Mouse (Mus musculus) erythroid progenitor cell, adult 5-6 weeks (primary cell): Measurements from ENCODE around the gene Atp6v0b. TPM values are rescaled to one million over a fixed set of nuclear protein-coding genes. Genes with fewer than 3 reads are reported as not detected.

Source experiments
- ATAC-seq: replicated peaks from 2 replicates; pipeline ENCODE4 v1.8.0; 2016; ENCODE audit warnings: moderate number of reproducible peaks, mild to moderate bottlenecking, moderate TSS enrichment, inconsistent platforms; ENCODE audit not compliant: poor library complexity, low FRiP score, severe bottlenecking
- total RNA-seq, 2 experiments: library from RNA; stranded (forward) in 1 of 2; stranded (reverse) in 1 of 2; fragments of 150-400 nt in 1 of 2; fragments of 186-747, 209-891 nt in 1 of 2; gene quantifications; 2 replicates each; pipeline versions ENCODE4 v1.2.3 to v1.2.4; 2015 to 2017; ENCODE audit warnings: low replicate concordance in 2 of 2

Gene Atp6v0b
- total RNA-seq, 2 experiments from 2014 or later: 77.4 to 327 TPM

DNA sequence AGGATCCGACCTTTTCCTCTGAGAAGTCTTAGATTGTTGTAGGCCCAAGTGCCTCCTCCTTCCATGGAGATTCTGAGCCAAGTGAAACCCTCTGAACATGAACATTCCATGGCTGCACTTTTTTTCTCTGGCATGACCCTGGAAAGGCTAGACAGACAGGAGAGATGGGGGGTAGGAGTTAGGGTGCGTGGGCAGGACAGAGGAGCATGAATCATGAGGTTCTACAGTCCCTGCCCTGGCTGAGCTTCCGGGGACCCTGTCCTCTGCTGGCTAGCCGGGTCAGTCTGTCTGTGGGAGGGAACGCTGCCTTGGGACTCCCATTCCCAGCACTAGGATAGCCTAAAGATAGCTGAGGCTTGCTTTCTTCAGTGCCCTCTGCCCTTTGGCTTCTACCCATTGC lies 42.7 kb downstream of the Atp6v0b start:
- ATAC-seq: no peak

GRCm38 (mm10) chr4:117843101-117843500 lies 44.0 kb downstream of the Atp6v0b start:
- no peak for ATAC-seq

- ATAC-seq: no peak
Observed at GRCm38 (mm10) chr4:117841566-117841965, 45.6 kb downstream of the Atp6v0b start.

DNA sequence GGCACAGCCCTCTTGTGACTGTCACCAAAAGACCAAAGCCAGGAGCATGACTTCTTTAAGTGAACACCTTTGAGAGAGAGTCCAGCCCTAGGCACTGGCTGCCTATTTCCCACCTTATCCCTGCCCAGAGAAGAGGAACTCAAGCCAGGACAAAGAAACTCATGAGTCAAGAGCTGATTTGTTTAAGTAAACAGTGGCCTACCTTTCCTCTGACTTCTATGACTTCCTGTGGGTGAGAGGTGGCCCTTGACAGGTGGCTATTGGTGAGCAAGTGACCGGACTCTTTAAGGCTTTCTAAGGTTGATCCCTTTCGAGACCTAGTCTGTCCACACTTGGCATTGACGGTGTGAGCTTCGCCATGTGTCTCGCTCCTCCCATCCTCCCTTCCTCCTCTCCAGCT lies 46.3 kb downstream of the Atp6v0b start:
- ATAC-seq: no peak

- no peak for ATAC-seq
Observed at GRCm38 (mm10) chr4:117839366-117839765, 47.8 kb downstream of the Atp6v0b start.

- ATAC-seq: no peak
Observed at GRCm38 (mm10) chr4:117837271-117837670, 49.9 kb downstream of the Atp6v0b start.

DNA sequence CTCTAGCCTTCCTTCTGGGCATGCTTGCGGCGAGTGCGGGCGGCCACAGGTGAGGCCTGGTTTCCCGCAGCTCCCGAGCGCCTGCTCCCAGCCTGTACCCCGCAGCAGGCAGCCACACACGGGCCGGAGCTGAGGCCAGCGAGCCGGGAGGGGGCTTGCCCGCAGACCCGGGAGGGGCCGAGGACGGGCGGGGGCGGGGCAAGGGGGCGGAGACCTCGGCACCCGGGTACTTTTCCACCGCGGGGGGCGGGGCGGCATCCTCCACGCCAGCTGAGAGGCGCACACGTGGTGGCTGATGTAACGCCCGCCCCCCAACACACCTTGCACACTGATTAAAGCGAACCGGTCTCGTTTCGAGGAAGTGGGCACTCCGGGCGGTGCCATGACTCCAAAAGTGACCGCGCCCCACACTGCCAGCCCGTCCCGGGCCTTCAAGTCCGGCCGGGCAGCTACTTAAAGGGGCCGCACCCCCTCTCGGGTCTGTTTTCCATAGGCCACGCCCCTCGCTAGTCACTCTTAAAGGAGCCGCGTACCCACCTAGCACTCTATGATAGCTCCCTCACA lies 50.8 kb downstream of the Atp6v0b start:
- peak; percentile 47 for ATAC-seq

- ATAC-seq: peak; percentile 40
Observed at GRCm38 (mm10) chr4:117835531-117836111, 51.5 kb downstream of the Atp6v0b start.

DNA sequence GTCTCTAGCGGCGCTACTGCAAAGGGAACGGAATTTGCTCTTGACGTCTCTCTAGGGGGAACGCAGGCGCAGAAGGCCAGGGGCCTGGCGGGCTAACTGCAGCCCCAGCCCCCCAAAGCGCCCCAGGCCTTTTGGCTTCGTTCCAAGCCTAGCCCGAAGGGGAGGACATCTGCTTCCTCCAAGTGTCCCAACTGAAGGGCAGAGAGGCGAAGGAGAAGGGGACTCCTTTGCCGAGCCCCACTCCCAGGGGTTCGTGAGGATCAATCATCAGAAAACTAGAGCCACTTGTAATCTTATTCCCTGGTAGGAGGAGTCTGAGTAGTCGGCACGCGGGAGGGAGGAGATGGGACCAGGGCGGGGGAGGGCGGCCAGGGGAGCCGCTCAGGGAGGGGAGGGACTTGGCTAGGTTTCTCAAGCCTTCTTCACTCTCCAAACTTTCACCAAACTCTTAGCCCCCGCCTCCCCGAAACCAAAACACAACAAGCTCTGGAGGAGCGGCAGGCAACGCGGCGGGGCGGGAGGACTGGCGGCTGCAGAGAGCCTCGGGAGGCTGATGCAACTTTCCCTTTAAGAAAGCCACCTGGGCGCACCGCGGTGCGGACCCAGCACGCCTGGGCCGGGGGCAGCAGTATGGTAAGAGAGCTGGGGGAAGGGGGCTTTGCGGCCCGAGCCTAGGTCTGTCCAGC lies 52.1 kb downstream of the Atp6v0b start:
- ATAC-seq: peak; percentile 54

DNA sequence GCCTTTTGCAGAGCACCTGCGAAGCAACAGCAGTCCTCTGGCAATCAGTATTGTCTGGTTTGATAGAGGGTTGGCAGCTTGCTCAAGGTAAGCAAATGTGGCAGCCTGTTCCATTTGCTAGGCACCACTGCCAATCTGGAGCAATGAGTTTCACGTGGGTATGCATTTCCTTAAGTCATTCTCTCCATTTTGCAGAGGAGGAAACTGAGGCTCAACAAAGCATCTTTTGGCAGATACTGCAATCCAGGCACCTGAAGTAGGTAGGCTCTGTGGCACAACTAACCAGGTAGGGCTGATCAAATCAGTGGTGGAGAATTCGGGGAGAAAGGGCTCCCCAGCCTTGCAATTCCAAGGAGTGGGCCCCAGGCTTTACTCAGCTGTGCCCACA lies 52.7 kb downstream of the Atp6v0b start, which contains the start of gene Slc6a9:
Gene Slc6a9 (plus strand): TSS at position 50 of the 388 bp plus-strand sequence.
- ATAC-seq: no peak

Other genes with a start within 250 kb of the Atp6v0b start
- gene Dmap1, start 205.1 kb downstream of the Atp6v0b start, total RNA-seq (2015; ENCODE audit: low replicate concordance): 10.1 and 13.4 TPM in 2 replicates
- gene Dmap1, start 205.1 kb downstream of the Atp6v0b start, total RNA-seq (2017; ENCODE audit: low replicate concordance): 13.6 and 38.2 TPM in 2 replicates
- gene Gm12845, start 162.9 kb downstream of the Atp6v0b start, total RNA-seq (2015; ENCODE audit: low replicate concordance): not detected in 2 replicates
- gene Gm12845, start 162.9 kb downstream of the Atp6v0b start, total RNA-seq (2017; ENCODE audit: low replicate concordance): not detected in 2 replicates
- not detected in 2 replicates for gene Klf17, start 121.7 kb downstream of the Atp6v0b start, total RNA-seq (2015; ENCODE audit: low replicate concordance)
- gene Klf17, start 121.7 kb downstream of the Atp6v0b start, total RNA-seq (2017; ENCODE audit: low replicate concordance): not detected in 2 replicates
- 273 and 276 TPM in 2 replicates for gene Slc6a9, start 52.8 kb downstream of the Atp6v0b start, total RNA-seq (2015; ENCODE audit: low replicate concordance)
- 282 and 375 TPM in 2 replicates for gene Slc6a9, start 52.8 kb downstream of the Atp6v0b start, total RNA-seq (2017; ENCODE audit: low replicate concordance)
- 1.3 TPM in 1 of 2 replicates, not detected in the other for gene Ccdc24, start 14.8 kb downstream of the Atp6v0b start, total RNA-seq (2015; ENCODE audit: low replicate concordance)
- gene Ccdc24, start 14.8 kb downstream of the Atp6v0b start, total RNA-seq (2017; ENCODE audit: low replicate concordance): 0.98 and 17.2 TPM in 2 replicates
- gene B4galt2, start 3.8 kb downstream of the Atp6v0b start, total RNA-seq (2015; ENCODE audit: low replicate concordance): not detected in 2 replicates
- 0.45 TPM in 1 of 2 replicates, not detected in the other for gene B4galt2, start 3.8 kb downstream of the Atp6v0b start, total RNA-seq (2017; ENCODE audit: low replicate concordance)
- 0.72 and 0.84 TPM in 2 replicates for gene Dph2, start 4.7 kb upstream of the Atp6v0b start, total RNA-seq (2015; ENCODE audit: low replicate concordance)
- gene Dph2, start 4.7 kb upstream of the Atp6v0b start, total RNA-seq (2017; ENCODE audit: low replicate concordance): 1.2 and 5.9 TPM in 2 replicates
- gene Ipo13, start 27.7 kb upstream of the Atp6v0b start, total RNA-seq (2015; ENCODE audit: low replicate concordance): 10.5 and 19.1 TPM in 2 replicates
- gene Ipo13, start 27.7 kb upstream of the Atp6v0b start, total RNA-seq (2017; ENCODE audit: low replicate concordance): 14.5 and 17.9 TPM in 2 replicates
- gene Artn, start 42.4 kb upstream of the Atp6v0b start, total RNA-seq (2015; ENCODE audit: low replicate concordance): 12.2 and 14.8 TPM in 2 replicates
- gene Artn, start 42.4 kb upstream of the Atp6v0b start, total RNA-seq (2017; ENCODE audit: low replicate concordance): 12.0 and 13.0 TPM in 2 replicates
- 5.4 and 10.8 TPM in 2 replicates for gene St3gal3, start 247.6 kb upstream of the Atp6v0b start, total RNA-seq (2015; ENCODE audit: low replicate concordance)
- gene St3gal3, start 247.6 kb upstream of the Atp6v0b start, total RNA-seq (2017; ENCODE audit: low replicate concordance): 7.3 and 9.5 TPM in 2 replicates